Mouse (Mus musculus): ENCODE data around the gene Mcam. TPM values are rescaled to one million over a fixed set of nuclear protein-coding genes. Genes with fewer than 3 reads are reported as not detected.

The Mcam gene
- polyA plus RNA-seq, 1 experiment from 2014 or later = 39.7 TPM

DNA sequence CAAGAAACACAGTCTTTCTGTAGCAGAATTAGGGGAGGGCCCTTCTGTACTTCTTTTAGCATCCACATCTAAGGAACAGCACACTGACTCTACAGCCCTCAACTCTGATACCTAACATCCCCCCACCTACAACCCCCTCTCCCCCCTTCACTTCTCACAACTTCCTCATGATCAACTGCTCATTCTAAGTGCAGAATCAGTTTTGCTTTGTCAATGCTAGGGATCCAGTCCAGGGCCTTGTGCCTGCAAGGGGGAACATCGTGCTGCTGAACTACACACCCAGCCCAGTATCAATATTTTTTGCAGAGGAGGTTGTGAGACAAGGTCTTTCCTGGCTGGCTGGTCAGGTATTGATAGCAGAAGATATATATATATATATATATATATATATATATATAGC lies 41.7 kb downstream of the Mcam start:
- peaks cover 21% of the 10 kb centered on the region for H3K36me3 ChIP-seq (ENCODE audit: control insufficient read depth, insufficient read depth, low read length)
- no peaks in the 10 kb centered on the region for H3K27me3 ChIP-seq (ENCODE audit: control insufficient read depth, insufficient read depth, low read length)
- ATAC-seq (ENCODE audit: low FRiP score, low TSS enrichment) = no peak
- H3K4me1 ChIP-seq (ENCODE audit: control insufficient read depth, insufficient read depth, low read length) = peaks cover 6% of the 10 kb centered on the region; the same call in 1 of the 2 replicates
- 91% methylated on average over 1 of the region's 1 CpGs for WGBS
- H3K9ac ChIP-seq (ENCODE audit: low read depth, low read length) = no peak overlapping the region
- no peak overlapping the region for H3K4me3 ChIP-seq (ENCODE audit: low read length)
- peaks cover 3% of the 10 kb centered on the region; the same call in 1 of the 2 replicates for H3K9me3 ChIP-seq (ENCODE audit: control insufficient read depth, low read length)
- no peak overlapping the region; the same call in 1 of the 2 replicates for H3K27ac ChIP-seq (ENCODE audit: low read depth, low read length)
- no peak overlapping the region for H3K4me2 ChIP-seq (replicated peaks; ENCODE audit: low read depth, low read length)

DNA sequence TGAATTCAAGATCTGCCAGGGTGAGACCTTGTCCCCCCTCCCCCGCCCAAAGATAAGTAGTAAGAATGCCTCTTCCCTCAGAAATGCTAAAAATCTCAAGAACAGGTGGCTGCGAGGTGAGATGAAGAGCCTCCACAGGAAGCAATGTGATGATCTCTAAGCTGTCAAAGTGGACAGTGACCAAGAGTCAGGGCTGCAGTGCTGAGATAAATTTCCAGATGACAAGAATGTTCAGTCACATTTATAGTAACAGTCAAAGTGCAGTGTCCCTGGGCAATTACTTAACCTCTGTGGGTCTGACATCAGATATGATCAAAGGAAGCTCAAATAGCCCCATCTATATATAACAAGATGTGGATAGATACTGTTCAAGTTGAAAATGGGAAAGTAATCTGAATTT lies 43.1 kb downstream of the Mcam start:
- Histone ChIP-seq H3K27ac (ENCODE audit: low read depth, low read length) (no peak overlapping the region), H3K4me3 (ENCODE audit: low read length) (no peak overlapping the region), H3K27me3 (ENCODE audit: control insufficient read depth, insufficient read depth, low read length) (no peaks in the 10 kb centered on the region), H3K36me3 (ENCODE audit: control insufficient read depth, insufficient read depth, low read length) (peaks cover 8% of the 10 kb centered on the region; the same call in 1 of the 2 replicates), H3K9ac (ENCODE audit: low read depth, low read length) (no peak overlapping the region), H3K4me2 (replicated peaks; ENCODE audit: low read depth, low read length) (no peak overlapping the region), H3K9me3 (ENCODE audit: control insufficient read depth, low read length) (peaks cover 3% of the 10 kb centered on the region; the same call in 1 of the 2 replicates), H3K4me1 (ENCODE audit: control insufficient read depth, insufficient read depth, low read length) (peaks cover 6% of the 10 kb centered on the region; the same call in 1 of the 2 replicates)
- 76% methylated on average over 2 of the region's 2 CpGs for WGBS
- no peak for ATAC-seq (ENCODE audit: low FRiP score, low TSS enrichment)

DNA sequence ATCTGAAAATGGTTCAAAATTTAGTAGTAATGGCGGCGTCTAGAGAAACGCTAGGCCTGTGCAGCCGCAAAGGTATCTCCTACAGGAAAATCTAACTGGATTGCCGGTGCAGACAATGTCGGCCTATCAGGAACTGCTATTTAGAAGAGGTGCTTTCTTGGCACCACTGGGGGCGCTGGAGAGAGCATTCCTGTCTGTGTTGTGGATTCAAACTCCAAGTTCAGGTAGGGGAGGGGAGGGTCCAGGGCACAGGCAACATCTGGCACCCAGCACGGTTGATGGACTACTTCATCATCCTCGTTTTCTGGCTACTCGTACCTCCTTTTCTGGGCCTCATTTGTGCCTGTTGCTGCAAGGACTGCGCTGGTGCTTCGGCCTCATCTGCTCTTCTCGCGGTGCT lies 44.1 kb downstream of the Mcam start:
- no peak overlapping the region for H3K4me3 ChIP-seq (ENCODE audit: low read length)
- no peak for ATAC-seq (ENCODE audit: low FRiP score, low TSS enrichment)
- H3K27ac ChIP-seq (ENCODE audit: low read depth, low read length) = no peak overlapping the region
- no peak overlapping the region for H3K9ac ChIP-seq (ENCODE audit: low read depth, low read length)
- H3K9me3 ChIP-seq (ENCODE audit: control insufficient read depth, low read length) = peaks cover 3% of the 10 kb centered on the region; the same call in 1 of the 2 replicates
- H3K4me2 ChIP-seq (replicated peaks; ENCODE audit: low read depth, low read length) = no peak overlapping the region
- H3K27me3 ChIP-seq (ENCODE audit: control insufficient read depth, insufficient read depth, low read length) = no peaks in the 10 kb centered on the region
- H3K4me1 ChIP-seq (ENCODE audit: control insufficient read depth, insufficient read depth, low read length) = peaks cover 6% of the 10 kb centered on the region; the same call in 1 of the 2 replicates
- no peaks in the 10 kb centered on the region for H3K36me3 ChIP-seq (ENCODE audit: control insufficient read depth, insufficient read depth, low read length)
- WGBS = 89% methylated on average over 14 of the region's 14 CpGs

DNA sequence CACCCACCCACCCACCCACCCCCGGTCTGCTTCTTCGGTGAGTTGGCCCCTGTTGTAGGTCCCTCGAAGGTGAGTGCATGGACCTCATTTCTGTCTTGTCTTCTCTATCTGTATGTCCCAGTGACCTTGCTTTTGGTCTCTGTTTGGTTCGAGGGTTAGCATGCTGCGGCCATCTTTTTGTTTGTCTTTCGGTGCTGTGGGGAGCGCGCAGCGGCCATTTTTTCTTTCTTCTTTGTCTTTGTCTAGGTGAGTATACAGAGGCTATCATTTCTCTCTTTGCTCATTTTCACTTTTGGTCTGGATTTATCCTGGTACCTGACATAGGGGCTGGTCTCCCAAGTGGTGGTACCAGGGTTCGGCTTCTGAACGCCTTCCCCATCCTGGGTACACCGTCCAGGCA lies 44.5 kb downstream of the Mcam start:
- Histone ChIP-seq H3K27ac (ENCODE audit: low read depth, low read length) (no peak overlapping the region), H3K4me3 (ENCODE audit: low read length) (no peak overlapping the region), H3K4me1 (ENCODE audit: control insufficient read depth, insufficient read depth, low read length) (peaks cover 6% of the 10 kb centered on the region; the same call in 1 of the 2 replicates), H3K27me3 (ENCODE audit: control insufficient read depth, insufficient read depth, low read length) (no peaks in the 10 kb centered on the region), H3K9ac (ENCODE audit: low read depth, low read length) (no peak overlapping the region), H3K36me3 (ENCODE audit: control insufficient read depth, insufficient read depth, low read length) (no peaks in the 10 kb centered on the region), H3K9me3 (ENCODE audit: control insufficient read depth, low read length) (peaks cover 3% of the 10 kb centered on the region; the same call in 1 of the 2 replicates), H3K4me2 (replicated peaks; ENCODE audit: low read depth, low read length) (no peak overlapping the region)
- whole genome bisulfite sequencing = 97% methylated on average over 12 of the region's 12 CpGs
- ATAC-seq (ENCODE audit: low FRiP score, low TSS enrichment) = no peak

DNA sequence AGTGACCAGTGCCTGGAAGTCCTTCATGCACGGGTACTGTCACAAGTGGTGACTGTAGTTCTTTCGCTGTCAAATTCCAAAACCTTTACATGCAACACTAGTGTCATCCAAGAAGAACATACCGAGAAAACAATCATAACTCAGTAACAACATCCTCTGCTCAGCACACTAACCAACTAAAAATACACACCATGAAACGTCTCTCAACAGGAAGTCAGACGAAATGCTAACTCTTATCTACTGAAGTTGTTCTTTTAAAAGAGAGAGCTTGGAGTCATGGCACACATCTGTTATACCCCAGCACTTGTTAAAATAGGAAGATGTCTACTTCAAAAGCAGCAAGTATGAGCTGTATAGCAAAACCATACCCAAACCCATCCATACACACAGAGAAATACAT lies 47.3 kb downstream of the Mcam start:
- ATAC-seq (ENCODE audit: low FRiP score, low TSS enrichment) = no peak
- Histone ChIP-seq H3K4me3 (ENCODE audit: low read length) (no peak overlapping the region), H3K27me3 (ENCODE audit: control insufficient read depth, insufficient read depth, low read length) (no peaks in the 10 kb centered on the region), H3K36me3 (ENCODE audit: control insufficient read depth, insufficient read depth, low read length) (no peaks in the 10 kb centered on the region), H3K4me2 (replicated peaks; ENCODE audit: low read depth, low read length) (no peak overlapping the region), H3K9ac (ENCODE audit: low read depth, low read length) (no peak overlapping the region), H3K27ac (ENCODE audit: low read depth, low read length) (no peak overlapping the region), H3K4me1 (ENCODE audit: control insufficient read depth, insufficient read depth, low read length) (no peaks in the 10 kb centered on the region), H3K9me3 (ENCODE audit: control insufficient read depth, low read length) (peaks cover 3% of the 10 kb centered on the region; the same call in 1 of the 2 replicates)
- WGBS = 81% methylated on average over 5 of the region's 5 CpGs

DNA sequence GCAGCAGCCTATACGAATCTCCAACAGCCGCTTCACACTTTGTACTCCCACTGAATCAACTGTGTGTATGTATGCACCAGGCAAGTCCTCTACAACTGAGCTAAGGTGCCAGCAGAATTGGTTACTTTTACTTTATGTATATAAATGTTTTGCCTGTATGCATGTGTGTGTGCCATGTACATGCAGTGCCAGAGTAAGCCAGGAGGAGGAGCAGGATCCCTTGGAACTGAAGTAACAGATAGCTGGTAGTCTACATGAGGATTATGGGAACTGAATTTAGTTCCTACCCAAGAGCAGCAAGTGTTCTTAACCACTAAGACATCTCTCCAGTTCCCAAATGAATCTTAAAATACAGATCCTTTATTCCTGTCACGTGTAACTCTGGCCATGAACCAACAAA lies 48.0 kb downstream of the Mcam start:
- Histone ChIP-seq H3K27me3 (ENCODE audit: control insufficient read depth, insufficient read depth, low read length) (no peaks in the 10 kb centered on the region), H3K36me3 (ENCODE audit: control insufficient read depth, insufficient read depth, low read length) (no peaks in the 10 kb centered on the region), H3K27ac (ENCODE audit: low read depth, low read length) (no peak overlapping the region), H3K4me1 (ENCODE audit: control insufficient read depth, insufficient read depth, low read length) (no peaks in the 10 kb centered on the region), H3K4me3 (ENCODE audit: low read length) (no peak overlapping the region), H3K4me2 (replicated peaks; ENCODE audit: low read depth, low read length) (no peak overlapping the region), H3K9me3 (ENCODE audit: control insufficient read depth, low read length) (peaks cover 3% of the 10 kb centered on the region; the same call in 1 of the 2 replicates), H3K9ac (ENCODE audit: low read depth, low read length) (no peak overlapping the region)
- no peak for ATAC-seq (ENCODE audit: low FRiP score, low TSS enrichment)
- WGBS = 94% methylated on average over 3 of the region's 3 CpGs

DNA sequence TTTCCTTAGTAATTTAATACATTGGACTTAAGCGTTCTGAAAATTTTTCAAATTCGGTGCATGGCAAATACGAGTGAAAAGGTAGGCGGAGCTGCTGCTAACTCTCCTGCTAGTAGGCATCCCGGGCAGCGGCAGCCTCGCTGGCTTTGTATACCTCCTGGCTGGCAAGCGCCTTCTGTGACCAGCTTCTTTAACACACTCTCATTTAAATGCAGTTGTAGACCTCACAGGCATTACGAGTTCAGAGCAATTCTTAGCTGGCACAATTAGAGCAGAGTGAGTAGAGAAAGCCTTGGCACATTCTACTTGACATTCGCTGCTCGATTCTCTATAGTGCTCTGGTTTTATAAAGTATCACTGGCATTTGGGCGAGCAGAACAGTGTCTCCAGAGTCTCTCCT lies 54.0 kb downstream of the Mcam start:
- H3K9ac ChIP-seq (ENCODE audit: low read depth, low read length) = no peak overlapping the region
- H3K27me3 ChIP-seq (ENCODE audit: control insufficient read depth, insufficient read depth, low read length) = no peaks in the 10 kb centered on the region
- peaks cover 6% of the 10 kb centered on the region; the same call in 1 of the 2 replicates for H3K36me3 ChIP-seq (ENCODE audit: control insufficient read depth, insufficient read depth, low read length)
- no peak overlapping the region for H3K4me2 ChIP-seq (replicated peaks; ENCODE audit: low read depth, low read length)
- H3K27ac ChIP-seq (ENCODE audit: low read depth, low read length) = no peak overlapping the region
- no peak for ATAC-seq (ENCODE audit: low FRiP score, low TSS enrichment)
- no peaks in the 10 kb centered on the region for H3K9me3 ChIP-seq (ENCODE audit: control insufficient read depth, low read length)
- 85% methylated on average over 12 of the region's 12 CpGs for WGBS
- no peak overlapping the region for H3K4me3 ChIP-seq (ENCODE audit: low read length)
- H3K4me1 ChIP-seq (ENCODE audit: control insufficient read depth, insufficient read depth, low read length) = no peaks in the 10 kb centered on the region

DNA sequence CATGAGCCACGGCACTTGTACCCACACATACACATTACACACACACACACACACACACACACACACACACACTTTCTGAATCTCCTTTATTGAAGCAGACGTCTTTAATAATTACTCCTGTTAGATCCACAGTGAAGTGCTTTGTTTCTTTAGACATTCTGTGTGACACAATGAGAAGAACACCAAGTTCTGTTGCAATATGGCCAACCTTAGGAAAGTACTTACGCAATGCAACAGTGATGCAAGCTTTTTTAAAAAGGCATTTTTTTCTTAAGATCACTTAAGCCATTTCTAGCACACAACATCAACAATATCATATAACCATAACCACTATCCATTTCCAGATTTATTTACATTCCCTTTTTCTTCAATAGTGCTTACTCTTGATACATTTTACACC lies 56.9 kb downstream of the Mcam start:
- 71% methylated on average over 3 of the region's 3 CpGs for WGBS
- H3K27ac ChIP-seq (ENCODE audit: low read depth, low read length) = no peak overlapping the region
- no peak overlapping the region for H3K4me2 ChIP-seq (replicated peaks; ENCODE audit: low read depth, low read length)
- no peak overlapping the region for H3K9ac ChIP-seq (ENCODE audit: low read depth, low read length)
- no peak for ATAC-seq (ENCODE audit: low FRiP score, low TSS enrichment)
- H3K9me3 ChIP-seq (ENCODE audit: control insufficient read depth, low read length) = no peaks in the 10 kb centered on the region
- H3K4me1 ChIP-seq (ENCODE audit: control insufficient read depth, insufficient read depth, low read length) = no peaks in the 10 kb centered on the region
- no peak overlapping the region for H3K4me3 ChIP-seq (ENCODE audit: low read length)
- peaks cover 10% of the 10 kb centered on the region; the same call in 1 of the 2 replicates for H3K36me3 ChIP-seq (ENCODE audit: control insufficient read depth, insufficient read depth, low read length)
- no peaks in the 10 kb centered on the region for H3K27me3 ChIP-seq (ENCODE audit: control insufficient read depth, insufficient read depth, low read length)

DNA sequence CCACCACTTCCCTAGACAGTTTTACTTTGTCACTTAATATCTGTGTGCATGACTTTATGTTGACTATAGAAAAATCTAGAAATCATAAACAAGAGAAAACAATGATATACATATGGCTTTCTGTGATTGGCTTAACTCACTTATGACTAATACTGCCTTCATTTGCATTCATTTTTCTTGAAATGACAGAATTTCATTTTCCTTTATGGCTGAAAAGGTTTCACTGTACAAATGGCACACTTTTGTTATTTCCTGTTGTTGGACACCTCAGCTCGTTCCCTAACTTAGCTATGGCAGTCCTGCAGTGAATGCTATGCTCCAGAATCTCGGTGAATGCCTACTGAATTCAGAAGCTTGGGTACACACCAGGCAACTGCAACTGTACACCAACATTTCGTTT lies 58.0 kb downstream of the Mcam start:
- Histone ChIP-seq H3K36me3 (ENCODE audit: control insufficient read depth, insufficient read depth, low read length) (peaks cover 13% of the 10 kb centered on the region; the same call in 1 of the 2 replicates), H3K9me3 (ENCODE audit: control insufficient read depth, low read length) (no peaks in the 10 kb centered on the region), H3K4me2 (replicated peaks; ENCODE audit: low read depth, low read length) (no peak overlapping the region), H3K4me3 (ENCODE audit: low read length) (no peak overlapping the region), H3K9ac (ENCODE audit: low read depth, low read length) (no peak overlapping the region), H3K4me1 (ENCODE audit: control insufficient read depth, insufficient read depth, low read length) (no peaks in the 10 kb centered on the region), H3K27me3 (ENCODE audit: control insufficient read depth, insufficient read depth, low read length) (no peaks in the 10 kb centered on the region), H3K27ac (ENCODE audit: low read depth, low read length) (no peak overlapping the region)
- WGBS = 87% methylated on average over 3 of the region's 3 CpGs
- ATAC-seq (ENCODE audit: low FRiP score, low TSS enrichment) = no peak
